Mouse (Mus musculus): ENCODE results near the gene Ins2. TPM values are rescaled to one million over a fixed set of nuclear protein-coding genes. Genes with fewer than 3 reads are reported as not detected.

The Ins2 gene
- polyA plus RNA-seq, 1 experiment from 2014 or later, result not detected

DNA sequence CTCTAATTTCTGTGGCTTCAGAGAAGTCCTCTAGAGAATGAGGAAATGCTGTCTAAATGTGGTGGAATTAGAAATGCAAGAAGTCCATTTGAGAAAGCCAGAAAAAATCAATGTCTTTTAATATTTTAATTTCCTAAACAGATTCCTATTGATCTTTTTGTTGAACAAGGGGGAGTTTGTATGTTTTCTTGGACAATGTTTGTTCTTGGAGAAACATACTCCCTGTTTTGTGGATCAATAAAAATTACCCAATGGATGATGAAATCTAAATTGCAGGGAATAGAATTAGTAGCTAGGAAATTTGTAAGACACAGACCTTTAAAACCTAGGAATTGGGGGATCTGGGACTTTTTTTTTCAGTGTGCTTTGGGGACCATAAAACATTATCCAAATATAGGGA is 81.4 kb downstream of the Ins2 start:
- no peaks in the 10 kb centered on the region for H3K9me3 ChIP-seq
- H3K27ac ChIP-seq, result no peak overlapping the region
- ATAC-seq, result no peak
- H3K36me3 ChIP-seq, result no peaks in the 10 kb centered on the region
- no peak overlapping the region for H3K4me2 ChIP-seq (replicated peaks)
- H3K27me3 ChIP-seq, result peaks cover 100% of the 10 kb centered on the region
- H3K4me3 ChIP-seq (replicated peaks), result no peak overlapping the region
- H3K4me1 ChIP-seq (replicated peaks), result peaks cover 38% of the 10 kb centered on the region
- H3K9ac ChIP-seq (replicated peaks), result no peak overlapping the region

DNA sequence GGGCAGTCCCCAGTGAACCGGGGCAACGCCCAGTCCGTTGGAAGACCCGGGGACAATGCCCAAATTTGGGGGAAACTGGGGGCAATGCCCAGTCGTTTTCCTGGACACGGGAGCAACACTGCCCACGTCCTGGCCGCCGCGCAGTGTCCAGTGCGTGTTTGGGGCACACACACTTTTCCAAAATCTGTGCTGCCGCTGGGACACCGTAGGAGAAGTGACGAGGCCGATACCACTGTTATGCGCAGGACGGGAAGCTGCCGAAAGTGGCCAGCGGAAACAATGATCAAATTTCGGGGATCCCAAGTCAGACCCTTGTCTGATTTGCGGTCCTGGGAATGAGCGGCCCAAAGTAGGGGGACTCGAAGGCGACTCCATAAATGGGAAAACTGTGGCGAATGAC is 82.1 kb downstream of the Ins2 start:
- Histone ChIP-seq H3K4me3 (replicated peaks) (peak overlapping the region; percentile 25), H3K4me2 (replicated peaks) (peak overlapping the region; percentile 22), H3K27ac (no peak overlapping the region), H3K9me3 (no peaks in the 10 kb centered on the region), H3K9ac (replicated peaks) (no peak overlapping the region), H3K36me3 (no peaks in the 10 kb centered on the region), H3K27me3 (peaks cover 100% of the 10 kb centered on the region), H3K4me1 (replicated peaks) (peaks cover 38% of the 10 kb centered on the region)
- under 1% methylated on average over 25 of the region's 25 CpGs for WGBS
- ATAC-seq, result no peak

DNA sequence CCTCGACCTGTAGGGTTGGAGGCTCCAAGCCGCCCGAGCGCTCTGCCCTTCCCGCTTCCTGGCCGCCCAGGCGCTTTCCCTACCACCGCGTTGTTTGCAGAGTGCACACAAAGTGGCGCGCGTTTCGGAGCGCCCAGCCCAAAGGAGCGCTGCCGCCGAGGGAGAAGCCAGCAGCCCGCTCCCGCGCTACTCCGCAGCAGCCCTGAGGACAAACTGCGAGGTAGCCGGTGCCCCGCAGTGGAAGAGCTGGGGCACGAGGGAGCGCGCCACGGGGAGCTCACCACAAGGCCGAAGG is 82.6 kb downstream of the Ins2 start:
- ATAC-seq, result no peak
- Histone ChIP-seq H3K27ac (no peak overlapping the region), H3K4me1 (replicated peaks) (peaks cover 38% of the 10 kb centered on the region), H3K4me3 (replicated peaks) (peak overlapping the region; percentile 25), H3K4me2 (replicated peaks) (peak overlapping the region; percentile 22), H3K27me3 (peaks cover 100% of the 10 kb centered on the region), H3K9me3 (no peaks in the 10 kb centered on the region), H3K36me3 (no peaks in the 10 kb centered on the region), H3K9ac (replicated peaks) (no peak overlapping the region; the same call in 1 of the 2 replicates)
- WGBS, result 0% methylated on average over 29 of the region's 29 CpGs

DNA sequence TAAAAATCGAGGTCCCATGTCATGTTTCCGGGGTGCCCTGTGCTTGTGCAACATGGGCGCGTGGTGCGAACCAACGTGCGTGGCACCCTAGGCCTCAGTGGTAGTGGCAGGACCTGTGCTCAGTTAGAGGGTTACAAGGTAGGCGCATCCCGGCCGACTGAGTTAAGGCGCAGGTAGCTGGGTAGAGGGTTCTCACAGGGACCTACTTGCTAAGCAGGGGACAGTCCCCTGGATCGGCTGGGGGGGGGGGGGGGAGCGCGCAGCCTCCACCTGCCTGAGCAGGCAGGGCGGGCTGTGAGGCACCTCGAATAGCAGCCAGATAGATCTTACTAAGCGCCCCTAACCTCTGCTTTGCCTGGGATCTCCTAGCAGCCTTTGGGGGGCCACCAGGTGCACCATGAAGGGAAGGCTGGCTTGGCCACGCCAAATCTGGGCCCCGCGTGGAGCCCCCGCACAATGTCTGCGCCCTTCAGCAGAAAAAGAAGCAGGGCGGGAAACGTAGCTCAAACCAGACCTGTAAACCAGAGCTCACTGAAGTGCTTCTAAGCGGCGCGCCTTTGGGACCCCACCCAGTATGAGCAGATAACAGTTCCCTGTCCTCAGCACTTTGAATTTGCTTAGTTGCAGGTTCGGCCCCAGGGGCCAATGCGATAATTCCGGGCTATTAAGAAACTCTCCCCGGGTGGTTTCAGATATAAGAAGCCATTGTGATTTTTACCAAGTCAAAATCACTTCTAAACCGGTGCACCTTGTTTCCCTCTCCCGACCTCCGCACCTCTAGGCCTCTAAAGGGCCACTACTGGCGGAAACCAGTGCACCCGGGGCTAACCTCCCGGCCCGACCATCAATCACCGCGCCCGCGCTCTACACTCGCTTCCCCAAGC is 83.2 kb downstream of the Ins2 start:
- no peak for ATAC-seq
- H3K4me1 ChIP-seq (replicated peaks), result peaks cover 38% of the 10 kb centered on the region
- H3K9ac ChIP-seq (replicated peaks), result no peak overlapping the region
- peak overlapping the region; percentile 52 for H3K4me2 ChIP-seq (replicated peaks)
- peaks cover 100% of the 10 kb centered on the region for H3K27me3 ChIP-seq
- peak overlapping the region; percentile 38 for H3K4me3 ChIP-seq (replicated peaks)
- H3K36me3 ChIP-seq, result no peaks in the 10 kb centered on the region
- no peak overlapping the region for H3K27ac ChIP-seq
- H3K9me3 ChIP-seq, result no peaks in the 10 kb centered on the region
- WGBS, result 2% methylated on average over 40 of the region's 43 CpGs

DNA sequence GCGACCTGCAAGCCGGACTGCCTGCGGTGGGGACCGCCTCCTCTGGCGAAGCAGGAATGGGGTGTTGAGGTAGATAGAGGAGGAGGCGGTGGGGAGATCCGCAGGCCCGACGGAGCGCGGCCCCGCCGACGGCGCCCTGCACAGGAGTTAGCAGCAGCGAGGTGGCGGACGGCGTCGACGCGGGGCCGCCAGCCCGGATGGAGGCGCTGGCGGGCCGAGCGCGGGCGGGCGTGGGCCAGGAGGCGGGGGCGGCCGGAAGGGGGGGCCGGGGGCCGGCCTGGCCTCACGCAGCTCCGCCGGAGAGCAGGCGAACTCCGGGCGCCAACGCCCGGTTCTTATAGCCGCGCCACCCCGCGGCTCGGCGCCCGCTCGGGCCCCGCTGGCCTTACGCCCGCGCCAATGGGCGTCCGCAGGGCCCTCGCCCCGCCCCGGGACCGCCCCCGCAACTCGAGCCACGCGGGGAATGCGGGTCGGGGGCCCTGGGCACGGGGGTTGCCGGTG is 84.0 kb downstream of the Ins2 start:
- Histone ChIP-seq H3K27ac (no peak overlapping the region), H3K27me3 (peaks cover 100% of the 10 kb centered on the region), H3K4me3 (replicated peaks) (peak overlapping the region; percentile 38), H3K9me3 (no peaks in the 10 kb centered on the region), H3K9ac (replicated peaks) (no peak overlapping the region), H3K36me3 (no peaks in the 10 kb centered on the region), H3K4me1 (replicated peaks) (peaks cover 38% of the 10 kb centered on the region), H3K4me2 (replicated peaks) (peak overlapping the region; percentile 52)
- peak; percentile 49; the same call in 1 of the 2 replicates for ATAC-seq
- under 1% methylated on average over 52 of the region's 70 CpGs for WGBS

DNA sequence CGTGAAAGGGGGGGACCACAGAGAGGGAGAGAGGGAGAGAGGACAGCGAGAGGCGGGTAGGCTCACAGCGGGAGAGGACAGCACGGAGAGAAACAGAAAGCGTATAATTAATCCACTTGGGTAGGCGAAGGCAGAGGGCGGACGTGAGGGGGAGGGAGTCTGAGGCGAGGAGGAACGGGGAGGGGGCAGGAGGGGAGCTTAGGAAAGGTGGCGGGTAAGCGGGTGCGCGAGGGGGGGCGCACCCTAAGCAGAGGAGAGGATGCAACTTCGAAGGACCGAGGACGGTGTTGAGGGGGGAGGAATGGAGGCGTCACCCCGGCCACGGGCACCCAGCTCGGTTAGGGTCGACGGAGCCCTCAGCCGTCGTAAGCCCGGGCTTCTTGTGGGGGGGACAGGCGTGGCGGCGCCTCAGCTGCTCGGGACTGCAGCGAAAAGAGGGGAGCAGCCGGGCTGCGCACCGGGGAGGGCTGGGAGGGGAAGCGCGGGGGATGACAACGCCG is 84.5 kb downstream of the Ins2 start:
- ATAC-seq, result peak; percentile 49; the same call in 1 of the 2 replicates
- Histone ChIP-seq H3K4me1 (replicated peaks) (peaks cover 38% of the 10 kb centered on the region), H3K4me2 (replicated peaks) (peak overlapping the region; percentile 52), H3K9ac (replicated peaks) (0 out of 2 replicates have a peak overlapping the region, but pooled peaks have one; percentile 0), H3K27me3 (peaks cover 100% of the 10 kb centered on the region), H3K4me3 (replicated peaks) (peak overlapping the region; percentile 38), H3K9me3 (no peaks in the 10 kb centered on the region), H3K27ac (no peak overlapping the region), H3K36me3 (no peaks in the 10 kb centered on the region)
- 1% methylated on average over 38 of the region's 40 CpGs for WGBS

DNA sequence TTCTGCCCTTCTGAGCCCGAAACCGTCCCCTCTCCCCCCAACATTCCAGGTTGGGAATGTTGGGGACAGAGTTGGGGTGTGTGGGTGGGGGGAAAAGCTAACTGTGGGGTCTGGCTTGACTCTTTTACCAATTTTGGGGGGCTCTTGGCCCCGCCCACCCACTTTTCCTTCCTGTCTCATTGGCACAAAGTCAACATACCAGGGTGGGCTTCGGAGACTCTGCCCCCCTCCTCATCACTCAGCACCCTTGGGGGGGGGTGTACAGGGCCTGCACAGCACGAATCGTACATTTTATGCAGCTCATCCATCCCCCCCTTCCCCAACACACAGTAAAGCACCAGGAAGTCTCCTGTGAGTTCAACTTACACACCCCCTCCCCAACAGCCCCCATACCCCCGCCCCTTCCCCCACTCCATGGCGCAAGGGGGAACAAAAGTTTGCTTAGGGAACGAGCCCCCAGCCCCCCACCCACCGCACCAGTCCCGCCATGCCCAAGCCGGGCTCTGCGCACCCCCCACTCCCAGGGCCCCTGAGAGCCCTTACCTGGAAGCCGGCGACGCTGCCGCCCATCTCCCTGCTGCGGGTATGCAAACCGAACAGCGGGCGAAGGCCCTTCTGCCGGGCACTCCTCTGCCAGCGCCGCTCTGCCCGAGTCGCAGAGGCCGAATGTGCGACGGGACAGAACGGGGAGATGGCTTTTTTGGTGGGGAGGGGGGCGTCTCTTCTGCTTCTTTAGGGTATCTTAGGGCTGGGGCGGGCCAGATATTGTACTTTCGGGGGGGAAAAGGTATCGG is 85.2 kb downstream of the Ins2 start:
- Histone ChIP-seq H3K4me1 (replicated peaks) (peaks cover 37% of the 10 kb centered on the region), H3K36me3 (no peaks in the 10 kb centered on the region), H3K4me3 (replicated peaks) (peak overlapping the region; percentile 38), H3K9ac (replicated peaks) (0 out of 2 replicates have a peak overlapping the region, but pooled peaks have one; percentile 0), H3K27ac (no peak overlapping the region), H3K4me2 (replicated peaks) (peak overlapping the region; percentile 52), H3K27me3 (peaks cover 98% of the 10 kb centered on the region), H3K9me3 (no peaks in the 10 kb centered on the region)
- under 1% methylated on average over 34 of the region's 34 CpGs for WGBS
- no peak for ATAC-seq

DNA sequence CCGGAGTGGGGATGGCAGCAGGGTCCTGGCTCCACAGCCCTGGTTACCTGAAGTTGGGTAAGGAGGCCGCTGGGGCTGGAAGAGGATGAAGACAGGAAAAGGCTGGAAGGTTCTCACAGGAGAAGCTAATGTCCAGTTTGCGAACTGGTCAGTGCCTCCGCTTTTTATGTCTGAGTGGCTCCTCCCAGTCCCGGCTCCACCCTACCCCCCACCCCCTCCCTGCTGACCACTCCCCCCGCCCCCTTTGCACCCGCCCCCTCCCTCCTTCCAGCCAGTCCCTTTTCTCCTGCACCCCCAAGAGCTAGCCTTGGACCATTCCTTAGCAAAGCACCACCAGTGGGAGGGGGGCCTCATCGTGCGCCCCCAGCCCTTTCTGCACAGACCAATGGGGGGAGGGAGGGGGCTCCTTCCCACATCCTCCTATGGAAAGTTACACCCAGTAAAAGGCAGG is 85.8 kb downstream of the Ins2 start:
- ATAC-seq, result no peak
- H3K27ac ChIP-seq, result no peak overlapping the region
- no peak overlapping the region for H3K4me3 ChIP-seq (replicated peaks)
- H3K4me2 ChIP-seq (replicated peaks), result no peak overlapping the region; the same call in 1 of the 2 replicates
- H3K9ac ChIP-seq (replicated peaks), result no peak overlapping the region
- no peaks in the 10 kb centered on the region for H3K9me3 ChIP-seq
- 7% methylated on average over 9 of the region's 9 CpGs for WGBS
- peaks cover 98% of the 10 kb centered on the region for H3K27me3 ChIP-seq
- peaks cover 37% of the 10 kb centered on the region for H3K4me1 ChIP-seq (replicated peaks)
- H3K36me3 ChIP-seq, result no peaks in the 10 kb centered on the region

DNA sequence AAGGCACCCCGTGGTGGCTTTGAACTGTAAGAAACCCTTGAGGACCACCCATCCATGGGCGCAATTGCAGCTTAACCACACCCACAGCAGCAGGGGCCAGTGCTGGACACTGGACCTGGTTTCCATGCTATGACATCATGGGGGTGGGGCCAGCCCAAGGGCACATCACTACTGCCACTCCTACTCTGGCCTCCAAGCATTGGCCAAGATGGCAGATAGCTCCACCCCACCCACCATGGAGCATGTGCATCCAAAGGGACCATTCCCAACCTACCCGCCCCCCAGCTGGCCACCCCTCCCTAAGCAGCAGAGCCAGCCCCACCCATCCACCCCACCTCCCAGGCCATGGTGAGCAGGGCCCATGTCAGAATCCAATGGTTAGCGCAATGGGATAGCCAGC is 87.1 kb downstream of the Ins2 start:
- Histone ChIP-seq H3K4me2 (replicated peaks) (no peak overlapping the region), H3K36me3 (no peaks in the 10 kb centered on the region), H3K27ac (no peak overlapping the region), H3K9ac (replicated peaks) (no peak overlapping the region), H3K4me1 (replicated peaks) (peaks cover 36% of the 10 kb centered on the region), H3K9me3 (no peaks in the 10 kb centered on the region), H3K27me3 (peaks cover 97% of the 10 kb centered on the region), H3K4me3 (replicated peaks) (no peak overlapping the region)
- WGBS, result 24% methylated on average over 4 of the region's 4 CpGs
- ATAC-seq, result no peak

DNA sequence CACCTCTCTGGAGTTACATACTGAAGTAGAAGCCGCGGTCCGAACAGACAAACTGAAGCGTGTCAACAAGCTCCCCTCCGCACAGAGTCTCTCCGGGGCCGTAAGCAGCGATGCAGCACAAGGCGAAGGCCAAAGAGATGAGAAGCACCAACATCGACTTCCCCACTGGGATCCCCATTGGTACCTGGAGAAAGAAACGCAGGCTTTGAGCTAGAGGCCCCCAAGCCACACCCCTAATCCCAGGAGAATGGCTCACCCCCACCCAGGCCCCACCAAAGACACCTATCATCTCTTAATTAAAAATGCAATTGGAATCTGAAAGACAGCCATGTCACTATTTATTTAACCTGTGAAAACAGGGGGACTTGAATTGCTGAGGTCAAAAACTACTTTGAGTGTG is 87.5 kb downstream of the Ins2 start:
- no peak overlapping the region for H3K27ac ChIP-seq
- H3K9me3 ChIP-seq, result no peaks in the 10 kb centered on the region
- ATAC-seq, result no peak
- no peaks in the 10 kb centered on the region for H3K36me3 ChIP-seq
- peaks cover 32% of the 10 kb centered on the region for H3K4me1 ChIP-seq (replicated peaks)
- H3K9ac ChIP-seq (replicated peaks), result no peak overlapping the region
- H3K4me3 ChIP-seq (replicated peaks), result no peak overlapping the region
- H3K4me2 ChIP-seq (replicated peaks), result no peak overlapping the region
- 4% methylated on average over 11 of the region's 11 CpGs for WGBS
- H3K27me3 ChIP-seq, result peaks cover 97% of the 10 kb centered on the region

DNA sequence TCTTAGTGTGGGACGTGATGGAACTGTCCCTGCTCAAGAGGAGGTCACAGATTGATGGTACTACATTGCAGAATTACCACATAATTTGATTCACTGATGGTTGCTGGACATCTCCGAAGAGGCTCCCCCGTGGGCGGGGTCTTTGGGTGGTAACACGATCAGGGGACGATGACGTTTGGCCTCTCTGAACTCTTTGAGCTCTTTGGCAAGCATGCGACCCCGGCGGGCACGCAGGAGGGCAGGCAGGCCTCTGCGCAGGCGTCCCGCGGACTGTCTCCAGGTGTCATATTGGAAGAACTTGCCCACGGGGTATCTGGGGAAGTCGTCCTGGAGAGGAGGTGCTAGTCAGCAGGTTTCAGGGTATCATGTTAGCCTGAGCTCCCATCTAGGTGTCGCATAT is 89.5 kb downstream of the Ins2 start:
- Histone ChIP-seq H3K4me1 (replicated peaks) (peaks cover 14% of the 10 kb centered on the region), H3K27ac (no peak overlapping the region), H3K9me3 (no peaks in the 10 kb centered on the region), H3K36me3 (no peaks in the 10 kb centered on the region), H3K27me3 (peaks cover 78% of the 10 kb centered on the region), H3K4me3 (replicated peaks) (no peak overlapping the region), H3K4me2 (replicated peaks) (no peak overlapping the region), H3K9ac (replicated peaks) (no peak overlapping the region)
- WGBS, result 6% methylated on average over 18 of the region's 18 CpGs
- no peak for ATAC-seq

DNA sequence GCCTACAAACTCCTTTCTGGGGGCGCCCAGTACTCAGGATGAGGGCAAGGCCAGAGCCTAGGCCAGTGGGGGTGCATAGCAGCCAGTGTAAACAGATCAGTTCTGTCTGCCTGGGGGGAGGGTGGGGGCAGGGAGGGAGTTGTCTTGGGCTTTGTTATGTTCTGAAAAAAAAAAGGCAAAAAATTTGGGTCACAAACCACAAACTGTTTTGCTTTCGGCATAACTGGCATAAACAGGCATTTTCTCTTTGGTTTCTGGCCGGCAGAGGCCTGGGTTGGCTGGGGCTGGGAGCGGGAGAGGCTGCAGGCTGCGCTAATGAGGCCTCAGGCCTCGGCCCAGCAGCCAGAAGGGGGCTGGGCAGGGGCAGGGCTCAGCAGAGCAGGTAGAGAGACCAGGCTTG is 96.5 kb downstream of the Ins2 start:
- WGBS, result 36% methylated on average over 6 of the region's 6 CpGs
- H3K4me2 ChIP-seq (replicated peaks), result no peak overlapping the region
- no peak for ATAC-seq
- H3K4me3 ChIP-seq (replicated peaks), result no peak overlapping the region
- H3K9ac ChIP-seq (replicated peaks), result no peak overlapping the region
- no peaks in the 10 kb centered on the region for H3K36me3 ChIP-seq
- no peaks in the 10 kb centered on the region for H3K4me1 ChIP-seq (replicated peaks)
- H3K9me3 ChIP-seq, result no peaks in the 10 kb centered on the region
- no peak overlapping the region for H3K27ac ChIP-seq
- peaks cover 9% of the 10 kb centered on the region for H3K27me3 ChIP-seq

Measured in midbrain, embryonic 13.5 days (tissue).